Mouse (Mus musculus) heart, embryonic 11.5 days (tissue): ENCODE data around the gene Tfap4. TPM values are rescaled to one million over a fixed set of nuclear protein-coding genes. Genes with fewer than 3 reads are reported as not detected.
"Not testable (repeated sequence)": the region's sequence is repeated elsewhere in the genome, so short reads cannot be mapped to it uniquely, and the experiment has no call there.

Source experiments
- ATAC-seq: fragments of 200-750 bp; cut with Nextera tagmentation; replicated peaks from 2 replicates; pipeline ENCODE4 v1.8.0; 2017; ENCODE audit warnings: moderate library complexity; ENCODE audit not compliant: insufficient number of reproducible peaks, low FRiP score, low TSS enrichment
- H3K27ac ChIP-seq: fragments of 300-500 bp; sonication (generic); 2 replicates; pipeline ENCODE4 v1.5.1; 2014; ENCODE audit warnings: mild to moderate bottlenecking, low read depth, low read length
- H3K27me3 ChIP-seq: fragments of 300-500 bp; sonication (generic); 2 replicates; pipeline ENCODE4 v1.6.1; 2014; ENCODE audit warnings: mild to moderate bottlenecking, low read length, mixed read lengths; ENCODE audit not compliant: control insufficient read depth, insufficient read depth
- H3K36me3 ChIP-seq: fragments of 300-500 bp; sonication (generic); 2 replicates; pipeline ENCODE4 v1.6.1; 2014; ENCODE audit warnings: mild to moderate bottlenecking, low read length, moderate library complexity, mixed read lengths; ENCODE audit not compliant: control insufficient read depth, insufficient read depth
- H3K4me1 ChIP-seq: fragments of 300-500 bp; sonication (generic); 2 replicates; pipeline ENCODE4 v1.6.1; 2014; ENCODE audit warnings: low read length; ENCODE audit not compliant: control insufficient read depth, insufficient read depth
- H3K4me2 ChIP-seq: fragments of 300-500 bp; sonication (generic); 2 replicates; pipeline ENCODE4 v1.6.1; 2014; ENCODE audit warnings: mild to moderate bottlenecking, moderate library complexity
- H3K4me3 ChIP-seq: fragments of 300-500 bp; sonication (generic); 2 replicates; pipeline ENCODE4 v1.5.1; 2014; ENCODE audit warnings: low read depth, low read length
- H3K9ac ChIP-seq: fragments of 300-500 bp; sonication (generic); 2 replicates; pipeline ENCODE4 v1.6.1; 2014; ENCODE audit warnings: mild to moderate bottlenecking, low read depth, low read length, moderate library complexity
- H3K9me3 ChIP-seq: fragments of 300-500 bp; sonication (generic); replicated peaks from 2 replicates; pipeline ENCODE4 v1.6.1; 2016; ENCODE audit warnings: low read length; ENCODE audit not compliant: control insufficient read depth
- WGBS: fragments of 180-500 bp; shearing (Covaris S2); extraction: QIAGEN DNeasy Blood & Tissue Kit; methylation state at CpG from one replicate; pipeline ENCODE4 v1.1.7; 2014; ENCODE audit not compliant: insufficient replicate concordance; 5-methylcytosine and 5-hydroxymethylcytosine counted together
- polyA plus RNA-seq: library from polyadenylated mRNA; unstranded; fragments of >200 nt; fragmentation: Nextera tagmentation; extraction: Ambion mirVana; gene quantifications from 2 replicates; pipeline ENCODE4 v1.2.1, GENCODE M21; 2014

Tfap4 gene
- polyA plus RNA-seq, 1 experiment from 2014 or later, result 9.4 TPM

DNA sequence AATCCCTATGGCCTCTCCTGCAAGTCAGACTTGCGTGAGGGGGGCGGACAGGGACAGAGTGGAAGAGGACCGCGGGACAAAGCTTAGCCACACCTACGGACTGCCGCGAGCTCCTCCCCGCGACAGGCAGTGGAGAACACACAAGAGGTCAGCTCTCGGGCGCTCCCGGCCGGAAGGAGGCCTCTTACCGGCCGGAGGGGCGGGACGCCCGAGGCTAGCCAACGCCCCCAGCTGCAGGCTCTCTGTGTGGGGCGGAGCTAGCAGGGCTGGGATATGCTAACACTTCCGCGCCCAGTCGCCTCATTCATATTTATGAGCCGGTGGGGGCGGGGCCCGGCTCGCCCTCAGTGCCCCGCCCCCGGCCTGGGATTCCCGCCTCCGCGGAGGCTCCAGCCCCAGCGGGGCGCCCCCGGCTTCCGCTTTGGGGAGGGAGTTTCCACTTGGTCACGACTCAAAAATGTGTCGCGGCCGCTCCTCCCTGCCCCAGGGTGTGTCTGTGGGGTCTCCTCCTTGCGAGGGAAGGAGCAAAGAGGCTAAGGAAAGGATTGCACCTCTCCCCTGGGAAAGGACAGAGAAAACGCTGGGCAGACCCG, 27.0 kb upstream of the Tfap4 start:
- WGBS, result under 1% methylated on average over 41 of the region's 43 CpGs
- peak overlapping the region; percentile 95 for H3K27ac ChIP-seq
- H3K27me3 ChIP-seq, result no peaks in the 10 kb centered on the region
- peak; percentile 99 for ATAC-seq
- H3K4me3 ChIP-seq, result peak overlapping the region; percentile 43
- peak overlapping the region; percentile 74 for H3K9ac ChIP-seq
- peaks cover 20% of the 10 kb centered on the region for H3K4me1 ChIP-seq
- H3K36me3 ChIP-seq, result peaks cover 5% of the 10 kb centered on the region
- H3K9me3 ChIP-seq, result no peaks in the 10 kb centered on the region
- peak overlapping the region; percentile 66 for H3K4me2 ChIP-seq

DNA sequence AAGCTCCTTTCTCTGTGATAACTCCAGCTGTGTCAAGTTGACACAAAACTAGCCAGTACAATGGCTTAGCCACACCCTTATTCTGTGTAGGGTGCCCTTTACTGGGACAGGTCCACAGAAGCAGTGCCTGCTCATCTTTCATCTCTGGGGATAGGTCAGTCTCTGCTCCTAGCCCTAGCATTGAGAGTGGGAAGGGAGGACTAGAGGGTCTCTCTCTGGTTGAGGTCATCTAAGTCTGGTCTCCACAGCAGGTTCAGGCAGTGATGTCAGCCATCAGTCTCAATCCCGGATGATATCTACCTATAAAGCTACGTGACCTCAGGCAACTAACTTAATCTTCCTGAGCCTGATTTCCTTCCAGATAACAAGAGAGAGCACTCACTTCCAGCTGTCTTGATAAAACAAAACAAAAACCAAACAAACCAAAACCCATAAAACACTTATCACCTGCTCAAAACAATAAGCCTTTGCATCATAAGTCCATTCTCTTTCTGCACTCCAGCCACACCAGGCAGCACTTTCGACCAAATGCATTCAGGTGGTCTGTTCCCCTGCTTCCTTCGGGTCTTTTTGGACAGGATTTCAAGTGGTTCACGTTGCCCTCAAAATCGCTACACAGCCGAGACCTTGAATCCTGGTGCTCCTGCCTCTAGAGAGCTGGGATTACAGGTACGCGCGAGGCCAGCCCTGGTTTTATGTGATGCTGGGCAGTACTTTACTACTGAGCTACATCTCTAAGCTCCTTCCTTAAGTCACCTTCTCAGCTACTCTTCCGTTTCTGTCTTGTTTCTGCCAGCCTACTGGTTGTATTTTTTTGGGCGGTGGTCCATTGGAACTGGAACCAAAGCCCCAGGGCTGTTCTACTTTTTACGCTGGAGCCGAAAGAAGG, 26.2 kb upstream of the Tfap4 start:
- H3K4me2 ChIP-seq, result peak overlapping the region; percentile 66
- H3K27me3 ChIP-seq, result no peaks in the 10 kb centered on the region
- peaks cover 5% of the 10 kb centered on the region for H3K36me3 ChIP-seq
- WGBS, result 8% methylated on average over 14 of the region's 14 CpGs
- no peaks in the 10 kb centered on the region for H3K9me3 ChIP-seq
- peak overlapping the region; percentile 43 for H3K4me3 ChIP-seq
- ATAC-seq, result peak; percentile 13; the same call in 1 of the 2 replicates
- peak overlapping the region; percentile 95 for H3K27ac ChIP-seq
- H3K4me1 ChIP-seq, result peaks cover 20% of the 10 kb centered on the region
- H3K9ac ChIP-seq, result peak overlapping the region; percentile 72

DNA sequence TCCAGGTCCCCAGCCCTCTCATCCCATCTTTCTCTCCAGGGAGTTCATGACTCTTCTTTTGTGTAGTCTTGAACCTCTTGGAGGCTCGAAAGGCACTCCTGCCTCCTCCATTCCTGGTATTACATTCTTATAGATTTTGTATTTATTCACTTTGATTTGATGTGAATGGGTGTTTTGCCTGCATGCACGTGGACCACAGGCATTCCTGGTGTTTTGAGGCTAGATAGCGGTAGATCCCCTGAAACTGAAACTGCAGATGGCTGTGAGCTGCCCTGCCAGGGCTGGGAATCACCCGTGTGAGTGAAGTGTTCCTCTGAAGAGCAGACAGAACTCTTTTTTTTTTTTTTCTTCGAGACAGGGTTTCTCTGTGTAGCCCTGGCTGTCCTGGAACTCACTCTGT, 24.8 kb upstream of the Tfap4 start:
- WGBS, result 78% methylated on average over 5 of the region's 5 CpGs
- H3K27ac ChIP-seq, result no peak overlapping the region
- peaks cover 20% of the 10 kb centered on the region for H3K4me1 ChIP-seq
- no peak for ATAC-seq
- no peaks in the 10 kb centered on the region for H3K27me3 ChIP-seq
- H3K9me3 ChIP-seq, result no peaks in the 10 kb centered on the region
- H3K36me3 ChIP-seq, result no peaks in the 10 kb centered on the region
- H3K9ac ChIP-seq, result no peak overlapping the region
- no peak overlapping the region for H3K4me3 ChIP-seq
- H3K4me2 ChIP-seq, result no peak overlapping the region

- H3K27ac ChIP-seq, result no peak overlapping the region
- H3K4me3 ChIP-seq, result no peak overlapping the region
- no peaks in the 10 kb centered on the region for H3K27me3 ChIP-seq
- 73% methylated on average over 3 of the region's 3 CpGs for WGBS
- H3K4me2 ChIP-seq, result no peak overlapping the region
- H3K9me3 ChIP-seq, result no peaks in the 10 kb centered on the region
- H3K36me3 ChIP-seq, result no peaks in the 10 kb centered on the region
- H3K4me1 ChIP-seq, result peaks cover 23% of the 10 kb centered on the region
- no peak for ATAC-seq
- no peak overlapping the region for H3K9ac ChIP-seq
These were observed 24.2 kb upstream of the Tfap4 start for GRCm38 (mm10) chr16:4583807-4584206.

- 73% methylated on average over 4 of the region's 4 CpGs for WGBS
- not testable (repeated sequence) for ATAC-seq
These were observed 21.5 kb upstream of the Tfap4 start for GRCm38 (mm10) chr16:4581179-4581578.

DNA sequence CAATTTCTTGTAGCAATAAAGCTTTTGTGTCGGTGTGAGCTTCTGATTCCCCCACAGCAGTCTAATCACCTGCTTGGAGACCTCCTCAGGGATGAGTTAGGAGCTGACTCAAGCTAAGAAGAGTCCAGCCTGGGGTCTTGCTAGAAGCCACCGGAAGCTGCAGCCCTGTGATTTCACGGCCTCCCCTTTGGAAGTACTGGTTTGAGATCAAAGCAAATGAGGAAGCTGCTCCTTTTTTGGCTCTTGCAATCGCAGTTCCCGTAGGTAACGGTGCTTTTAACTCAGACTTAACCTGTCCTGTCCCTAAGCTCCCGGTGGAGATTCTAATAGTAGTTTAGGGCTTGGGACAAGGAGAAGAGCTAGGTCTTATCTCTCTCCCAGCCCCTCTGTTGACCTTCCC, 19.0 kb upstream of the Tfap4 start:
- no peak for ATAC-seq
- no peak overlapping the region for H3K9ac ChIP-seq
- no peaks in the 10 kb centered on the region for H3K27me3 ChIP-seq
- no peak overlapping the region for H3K4me3 ChIP-seq
- H3K9me3 ChIP-seq, result no peaks in the 10 kb centered on the region
- H3K27ac ChIP-seq, result no peak overlapping the region
- H3K4me1 ChIP-seq, result peaks cover 5% of the 10 kb centered on the region; the same call in 1 of the 2 replicates
- WGBS, result 57% methylated on average over 7 of the region's 7 CpGs
- H3K36me3 ChIP-seq, result no peaks in the 10 kb centered on the region
- no peak overlapping the region for H3K4me2 ChIP-seq

More at GRCm38 (mm10) chr16:4581179-4581578, 21.5 kb upstream of the Tfap4 start:
- not testable (repeated sequence) for H3K4me3 ChIP-seq, H3K9me3 ChIP-seq, H3K36me3 ChIP-seq, H3K4me2 ChIP-seq, H3K27me3 ChIP-seq, H3K9ac ChIP-seq, H3K27ac ChIP-seq
- H3K4me1 ChIP-seq, result peaks cover 11% of the 10 kb centered on the region; the same call in 1 of the 2 replicates

- H3K4me1 ChIP-seq, result peaks cover 5% of the 10 kb centered on the region; the same call in 1 of the 2 replicates
- H3K4me2 ChIP-seq, result no peak overlapping the region
- no peak for ATAC-seq
- 35% methylated on average over 2 of the region's 2 CpGs for WGBS
- H3K36me3 ChIP-seq, result no peaks in the 10 kb centered on the region
- no peaks in the 10 kb centered on the region for H3K27me3 ChIP-seq
- no peak overlapping the region for H3K4me3 ChIP-seq
- H3K9ac ChIP-seq, result no peak overlapping the region
- no peak overlapping the region for H3K27ac ChIP-seq
- no peaks in the 10 kb centered on the region for H3K9me3 ChIP-seq
These were observed 17.2 kb upstream of the Tfap4 start for GRCm38 (mm10) chr16:4576873-4577272.

DNA sequence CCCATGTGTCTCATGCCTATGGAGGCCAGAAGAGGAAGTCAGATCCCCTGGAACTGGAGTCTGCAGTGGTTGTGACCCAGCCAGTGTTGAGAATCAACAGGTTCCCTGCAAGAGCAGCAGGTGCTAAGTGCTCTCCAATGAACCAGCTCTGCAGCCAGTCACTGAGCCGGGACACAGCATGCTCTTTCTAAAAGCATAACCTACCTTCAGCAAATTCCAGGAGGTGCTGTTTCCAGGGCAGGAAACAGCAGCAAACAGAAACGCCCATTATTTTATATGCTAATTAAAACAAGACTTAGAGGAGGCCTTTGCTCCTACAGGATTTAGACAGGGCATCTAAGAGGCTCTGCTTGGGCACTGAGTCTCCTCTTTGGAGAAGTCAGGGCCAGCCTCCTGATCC, 16.4 kb upstream of the Tfap4 start:
- no peak overlapping the region for H3K4me2 ChIP-seq
- ATAC-seq, result no peak
- 52% methylated on average over 2 of the region's 2 CpGs for WGBS
- H3K27ac ChIP-seq, result no peak overlapping the region
- no peaks in the 10 kb centered on the region for H3K27me3 ChIP-seq
- H3K9ac ChIP-seq, result no peak overlapping the region
- H3K4me3 ChIP-seq, result no peak overlapping the region
- H3K4me1 ChIP-seq, result peaks cover 7% of the 10 kb centered on the region
- H3K36me3 ChIP-seq, result no peaks in the 10 kb centered on the region
- no peaks in the 10 kb centered on the region for H3K9me3 ChIP-seq
